Mouse (Mus musculus): ENCODE data around the gene Gm5157. TPM values are rescaled to one million over a fixed set of nuclear protein-coding genes. Genes with fewer than 3 reads are reported as not detected.
"Not testable (repeated sequence)": the region's sequence is repeated elsewhere in the genome, so short reads cannot be mapped to it uniquely, and the experiment has no call there.

The Gm5157 gene
- polyA plus RNA-seq (2012; rRNA removed) = not detected in 2 replicates
- not detected in 2 replicates for polyA plus RNA-seq (2014; fragmentation: Nextera tagmentation; extraction: Ambion mirVana)

DNA sequence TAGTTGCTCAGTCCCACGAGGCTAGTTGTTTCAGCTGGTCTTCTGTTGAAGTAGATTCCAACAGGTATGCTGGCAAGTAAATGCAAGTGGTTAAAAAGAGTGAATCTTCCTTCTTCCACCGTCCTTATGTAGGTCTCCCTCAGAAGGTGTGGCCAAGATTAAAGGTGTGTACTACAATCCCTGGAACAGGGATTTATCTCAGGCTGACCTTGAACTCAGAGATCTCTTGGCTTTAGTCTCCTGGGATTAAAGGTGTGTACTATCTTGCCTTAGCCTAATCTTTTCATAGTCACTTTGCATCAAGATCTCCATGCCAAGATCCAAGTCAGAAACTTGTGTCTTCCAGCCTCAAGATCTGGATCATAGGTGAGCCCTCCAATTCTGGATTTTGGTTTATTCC lies at the start of gene Gm5157:
Gene Gm5157 (minus strand): TSS at position 101 of the 400 bp plus-strand sequence.
- 20% methylated on average over 1 of the region's 2 CpGs for WGBS
- H3K36me3 ChIP-seq (ENCODE audit: control insufficient read depth, insufficient read depth, low read length); H3K4me2 ChIP-seq (replicated peaks; ENCODE audit: low read depth, low read length, severe bottlenecking); ATAC-seq (ENCODE audit: low FRiP score, low read depth); H3K4me3 ChIP-seq (replicated peaks; ENCODE audit: low read length); H3K9ac ChIP-seq (ENCODE audit: low read depth, low read length, severe bottlenecking); DNase-seq (ENCODE audit: low spot score); H3K9me3 ChIP-seq (ENCODE audit: control insufficient read depth, low read length); H3K4me1 ChIP-seq (ENCODE audit: control insufficient read depth, insufficient read depth, low read length); H3K27me3 ChIP-seq (ENCODE audit: control insufficient read depth, insufficient read depth, low read length); H3K27ac ChIP-seq (replicated peaks; ENCODE audit: low read depth, low read length): not testable (repeated sequence)

DNA sequence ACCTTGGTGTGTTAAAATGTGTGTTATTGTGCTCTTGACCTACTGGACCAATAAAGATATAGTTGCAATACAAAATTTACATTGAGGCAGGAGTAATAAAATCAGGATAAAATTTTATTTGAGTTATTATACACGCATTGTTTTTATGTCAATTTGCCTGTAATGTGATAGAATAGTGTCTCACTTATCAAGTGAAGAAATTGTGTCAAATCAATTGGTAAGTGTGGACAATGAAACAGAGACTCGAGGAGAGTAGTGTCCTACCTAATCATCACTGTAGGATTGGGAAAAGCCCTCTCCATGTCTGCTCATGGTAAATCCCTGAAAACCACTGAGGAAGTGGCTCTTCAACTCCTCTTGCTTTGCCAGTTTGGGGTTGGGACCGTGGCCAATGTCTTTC lies 28.3 kb downstream of the Gm5157 start, which contains the start of gene Vmn1r123:
Gene Vmn1r123 (plus strand): TSS at position 301 of the 400 bp plus-strand sequence.
- not testable (repeated sequence) for ATAC-seq (ENCODE audit: low FRiP score, low read depth); H3K9me3 ChIP-seq (ENCODE audit: control insufficient read depth, low read length); H3K4me1 ChIP-seq (ENCODE audit: control insufficient read depth, insufficient read depth, low read length); H3K27ac ChIP-seq (replicated peaks; ENCODE audit: low read depth, low read length); H3K4me3 ChIP-seq (replicated peaks; ENCODE audit: low read length); H3K4me2 ChIP-seq (replicated peaks; ENCODE audit: low read depth, low read length, severe bottlenecking); H3K36me3 ChIP-seq (ENCODE audit: control insufficient read depth, insufficient read depth, low read length); H3K27me3 ChIP-seq (ENCODE audit: control insufficient read depth, insufficient read depth, low read length); DNase-seq (ENCODE audit: low spot score); H3K9ac ChIP-seq (ENCODE audit: low read depth, low read length, severe bottlenecking)
- no CpG with 5 or more reads among the region's 3 CpGs for WGBS

Other genes with a start within 250 kb of the Gm5157 start
- gene Vmn1r119, start 178.0 kb downstream of the Gm5157 start, polyA plus RNA-seq (2012; rRNA removed) = not detected in 2 replicates
- not detected in 2 replicates for gene Vmn1r119, start 178.0 kb downstream of the Gm5157 start, polyA plus RNA-seq (2014; fragmentation: Nextera tagmentation; extraction: Ambion mirVana)
- gene Vmn1r120, start 136.6 kb downstream of the Gm5157 start, polyA plus RNA-seq (2012; rRNA removed) = not detected in 2 replicates
- gene Vmn1r120, start 136.6 kb downstream of the Gm5157 start, polyA plus RNA-seq (2014; fragmentation: Nextera tagmentation; extraction: Ambion mirVana) = not detected in 2 replicates
- gene Vmn1r121, start 91.9 kb downstream of the Gm5157 start, polyA plus RNA-seq (2012; rRNA removed) = not detected in 2 replicates
- gene Vmn1r121, start 91.9 kb downstream of the Gm5157 start, polyA plus RNA-seq (2014; fragmentation: Nextera tagmentation; extraction: Ambion mirVana) = not detected in 2 replicates
- not detected in 2 replicates for gene Vmn1r122, start 56.3 kb downstream of the Gm5157 start, polyA plus RNA-seq (2012; rRNA removed)
- not detected in 2 replicates for gene Vmn1r122, start 56.3 kb downstream of the Gm5157 start, polyA plus RNA-seq (2014; fragmentation: Nextera tagmentation; extraction: Ambion mirVana)
- gene Vmn1r123, start 28.2 kb downstream of the Gm5157 start, polyA plus RNA-seq (2012; rRNA removed) = not detected in 2 replicates
- not detected in 2 replicates for gene Vmn1r123, start 28.2 kb downstream of the Gm5157 start, polyA plus RNA-seq (2014; fragmentation: Nextera tagmentation; extraction: Ambion mirVana)
- gene Vmn1r124, start 70.2 kb upstream of the Gm5157 start, polyA plus RNA-seq (2012; rRNA removed) = not detected in 2 replicates
- gene Vmn1r124, start 70.2 kb upstream of the Gm5157 start, polyA plus RNA-seq (2014; fragmentation: Nextera tagmentation; extraction: Ambion mirVana) = not detected in 2 replicates
- not detected in 2 replicates for gene Vmn1r125, start 81.8 kb upstream of the Gm5157 start, polyA plus RNA-seq (2012; rRNA removed)
- not detected in 2 replicates for gene Vmn1r125, start 81.8 kb upstream of the Gm5157 start, polyA plus RNA-seq (2014; fragmentation: Nextera tagmentation; extraction: Ambion mirVana)
- gene Vmn1r126, start 111.0 kb upstream of the Gm5157 start, polyA plus RNA-seq (2012; rRNA removed) = not detected in 2 replicates
- not detected in 2 replicates for gene Vmn1r126, start 111.0 kb upstream of the Gm5157 start, polyA plus RNA-seq (2014; fragmentation: Nextera tagmentation; extraction: Ambion mirVana)
- not detected in 2 replicates for gene Vmn1r127, start 129.4 kb upstream of the Gm5157 start, polyA plus RNA-seq (2012; rRNA removed)
- not detected in 2 replicates for gene Vmn1r127, start 129.4 kb upstream of the Gm5157 start, polyA plus RNA-seq (2014; fragmentation: Nextera tagmentation; extraction: Ambion mirVana)
- gene Vmn1r128, start 158.9 kb upstream of the Gm5157 start, polyA plus RNA-seq (2012; rRNA removed) = not detected in 2 replicates
- not detected in 2 replicates for gene Vmn1r128, start 158.9 kb upstream of the Gm5157 start, polyA plus RNA-seq (2014; fragmentation: Nextera tagmentation; extraction: Ambion mirVana)
- gene Vmn1r129, start 170.9 kb upstream of the Gm5157 start, polyA plus RNA-seq (2012; rRNA removed) = not detected in 2 replicates
- gene Vmn1r129, start 170.9 kb upstream of the Gm5157 start, polyA plus RNA-seq (2014; fragmentation: Nextera tagmentation; extraction: Ambion mirVana) = not detected in 2 replicates
- gene Gm6882, start 242.3 kb upstream of the Gm5157 start, polyA plus RNA-seq (2012; rRNA removed) = not detected in 2 replicates
- gene Gm6882, start 242.3 kb upstream of the Gm5157 start, polyA plus RNA-seq (2014; fragmentation: Nextera tagmentation; extraction: Ambion mirVana) = not detected in 2 replicates